Mouse (Mus musculus) Muller cell, postnatal 12 days (primary cell): ENCODE measurements around the gene Sh2d3c.

Source experiments
- DNase-seq: peaks from one replicate; pipeline ENCODE4 v3.0.0-alpha.2; 2015; ENCODE audit errors: inconsistent ontology term

Gene Sh2d3c

DNA sequence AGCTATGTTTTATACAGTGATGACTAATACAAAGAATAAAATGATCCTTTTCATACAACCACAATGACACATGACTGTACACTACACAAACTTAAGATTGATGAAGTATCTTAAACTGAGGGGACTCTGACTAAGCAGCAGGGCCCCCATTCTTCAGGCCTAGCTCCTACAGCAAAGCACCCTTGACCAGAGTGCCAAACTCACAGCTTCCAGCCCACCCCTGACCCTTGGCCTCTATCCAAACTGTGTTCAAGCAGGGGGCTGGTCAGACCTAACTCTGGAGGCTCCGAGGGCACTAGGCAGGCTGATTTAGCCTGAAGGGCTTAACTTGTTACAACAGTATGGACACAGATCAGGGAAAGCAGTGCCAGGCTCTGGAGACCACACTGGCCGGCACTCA lies 67.7 kb downstream of the Sh2d3c start:
- no peak for DNase-seq

DNA sequence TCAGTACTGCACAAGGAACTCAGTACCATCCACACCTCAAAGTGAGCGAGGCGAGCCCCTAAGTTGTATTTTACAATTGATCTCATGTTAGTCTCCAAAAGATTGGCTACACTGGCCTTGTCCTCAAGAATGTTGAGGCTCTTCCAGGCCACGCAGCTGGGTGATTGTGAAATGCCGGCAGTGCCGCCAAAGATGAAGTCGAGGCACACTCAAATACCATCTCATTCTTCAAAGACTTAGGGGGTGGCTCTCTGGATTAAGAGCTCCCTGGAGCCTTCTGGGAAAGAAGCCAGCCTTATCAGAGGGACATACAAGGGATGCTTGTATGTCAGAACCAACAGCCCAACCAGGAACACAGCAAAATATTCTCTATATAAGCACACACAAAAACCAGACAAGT lies 70.4 kb downstream of the Sh2d3c start:
- peak; percentile 62 for DNase-seq

DNA sequence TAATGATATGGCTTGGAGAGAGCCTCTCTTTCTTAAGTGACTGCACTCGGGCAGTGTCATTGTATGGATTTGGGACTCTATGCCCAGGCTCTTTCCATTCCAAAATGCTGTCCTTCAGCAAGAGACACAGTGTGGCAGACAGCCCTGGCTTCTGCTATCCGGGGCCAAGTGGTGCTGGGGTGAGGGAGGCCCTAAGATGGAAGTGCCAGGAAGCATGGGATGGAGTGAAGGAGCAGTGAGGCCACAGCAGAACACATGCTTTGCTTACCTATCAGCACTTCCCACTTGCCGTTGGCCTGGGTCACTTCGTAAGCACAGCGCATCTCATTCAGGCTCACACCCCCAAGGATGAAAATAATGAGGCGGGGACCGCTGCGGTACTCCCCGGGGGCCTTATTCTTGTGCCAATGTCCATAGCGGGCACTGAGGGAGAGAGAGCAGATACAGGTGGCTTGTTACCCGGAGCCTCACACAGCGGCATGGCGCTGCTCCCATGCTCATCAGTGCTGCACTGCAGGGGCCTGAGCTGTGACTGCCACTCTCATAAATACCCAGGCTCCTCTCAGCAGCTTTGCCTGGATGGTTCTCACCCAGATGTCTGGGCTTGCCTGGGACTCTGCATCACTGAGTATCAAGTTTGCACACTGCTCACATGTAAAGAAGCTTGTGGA lies 75.0 kb downstream of the Sh2d3c start:
- no peak for DNase-seq

DNA sequence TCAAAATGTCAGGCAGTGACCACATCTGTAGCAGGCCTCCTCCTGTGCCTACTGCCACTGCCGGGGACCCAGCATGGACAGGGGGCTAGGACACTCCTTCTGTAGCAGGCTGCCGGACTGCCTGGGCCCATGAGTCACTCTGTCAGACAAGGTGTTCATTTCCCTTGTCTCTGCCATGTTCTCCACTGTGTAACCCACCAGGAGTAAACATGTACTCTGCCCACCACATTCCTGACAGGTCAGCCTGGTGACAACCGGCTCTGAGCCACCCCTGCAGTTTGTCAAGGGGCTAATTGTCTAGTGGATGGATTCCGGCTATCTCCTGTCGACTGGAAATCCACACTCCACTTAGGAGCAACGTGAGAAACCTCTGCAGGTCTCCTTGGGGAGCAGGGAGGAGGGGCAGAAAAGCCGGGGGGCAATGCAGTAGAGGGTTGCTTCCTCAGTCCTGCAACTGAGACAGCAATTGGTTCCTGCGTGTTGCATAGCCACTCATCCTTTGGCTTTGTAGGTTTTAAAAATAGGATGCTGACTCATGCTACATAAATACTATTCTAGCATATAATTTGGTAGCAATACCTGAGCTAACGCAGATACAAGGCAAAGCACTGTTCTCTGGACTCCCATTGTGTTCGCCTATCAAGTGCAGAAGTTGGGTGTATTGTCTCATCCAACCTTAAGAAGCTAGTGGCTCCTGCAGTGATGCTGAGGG lies 77.6 kb downstream of the Sh2d3c start:
- DNase-seq = no peak
